Mouse (Mus musculus): ENCODE measurements around the gene Dtx3l. TPM values are rescaled to one million over a fixed set of nuclear protein-coding genes. Genes with fewer than 3 reads are reported as not detected.
"Not testable (repeated sequence)": the region's sequence is repeated elsewhere in the genome, so short reads cannot be mapped to it uniquely, and the experiment has no call there.

Gene Dtx3l
- polyA plus RNA-seq, 1 experiment from 2014 or later, result 6.2 TPM

- ATAC-seq (no peak), DNase-seq (ENCODE audit: low spot score) (no peak)
- TF ChIP-seq EP300 (IDR thresholded peaks at IDR 0.05), result no peak
- no peak for TF ChIP-seq CTCF (IDR thresholded peaks at IDR 0.05)
- WGBS, result 70% methylated on average over 6 of the region's 6 CpGs
- Histone ChIP-seq H3K4me2 (replicated peaks; ENCODE audit: low read depth, low read length) (no peak overlapping the region), H3K9ac (replicated peaks; ENCODE audit: low read depth) (no peak overlapping the region), H3K4me3 (ENCODE audit: low read depth, low read length) (no peak overlapping the region), H3K9me3 (ENCODE audit: low read length) (no peaks in the 10 kb centered on the region), H3K27me3 (replicated peaks; ENCODE audit: insufficient read depth, low read length) (no peaks in the 10 kb centered on the region), H3K36me3 (ENCODE audit: insufficient read depth, low read length) (no peaks in the 10 kb centered on the region), H3K27ac (ENCODE audit: low read length) (no peak overlapping the region), H3K4me1 (ENCODE audit: insufficient read depth, low read depth, low read length) (no peaks in the 10 kb centered on the region)
Measured at GRCm38 (mm10) chr16:35905819-35906485, 33.0 kb downstream of the Dtx3l start.

- WGBS, result 68% methylated on average over 3 of the region's 3 CpGs
Measured at GRCm38 (mm10) chr16:35905355-35905754, 33.6 kb downstream of the Dtx3l start.

DNA sequence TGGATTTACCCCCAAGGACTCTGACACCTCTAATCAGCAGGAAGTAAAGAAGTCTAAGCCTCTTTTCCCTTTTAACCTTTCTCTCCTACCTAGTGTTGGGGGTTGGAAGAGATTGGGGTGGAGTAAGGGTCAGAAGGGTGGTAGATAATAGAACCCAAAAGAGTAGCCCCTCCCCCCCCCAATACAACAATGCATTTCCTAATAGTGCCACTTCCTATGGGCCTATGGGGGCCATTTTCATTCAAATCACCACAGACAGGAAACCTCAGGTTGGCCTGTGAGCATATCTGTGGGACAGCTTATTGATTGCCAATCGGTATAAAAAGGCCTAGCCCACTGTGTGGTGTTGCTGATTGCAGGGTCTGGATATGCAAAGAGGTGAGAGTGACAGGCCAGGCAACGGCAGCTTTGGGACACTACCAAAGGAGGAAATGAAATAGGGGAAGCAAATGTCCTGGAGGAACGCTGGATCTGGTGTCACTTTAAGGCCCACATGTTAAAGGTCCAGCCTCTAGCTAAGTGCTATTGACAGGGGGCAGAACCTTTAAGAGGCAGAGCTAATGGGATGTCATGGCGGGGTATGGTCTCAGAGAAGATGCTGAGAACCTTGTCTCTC is 34.7 kb downstream of the Dtx3l start:
- no peak for ATAC-seq
- Histone ChIP-seq H3K9ac (replicated peaks; ENCODE audit: low read depth) (no peak overlapping the region), H3K4me2 (replicated peaks; ENCODE audit: low read depth, low read length) (no peak overlapping the region), H3K4me3 (ENCODE audit: low read depth, low read length) (no peak overlapping the region), H3K27ac (ENCODE audit: low read length) (no peak overlapping the region), H3K36me3 (ENCODE audit: insufficient read depth, low read length) (no peaks in the 10 kb centered on the region), H3K9me3 (ENCODE audit: low read length) (no peaks in the 10 kb centered on the region), H3K27me3 (replicated peaks; ENCODE audit: insufficient read depth, low read length) (no peaks in the 10 kb centered on the region), H3K4me1 (ENCODE audit: insufficient read depth, low read depth, low read length) (no peaks in the 10 kb centered on the region)
- DNase-seq (ENCODE audit: low spot score), result no peak
- 68% methylated on average over 4 of the region's 4 CpGs for WGBS
- no peak for TF ChIP-seq EP300 (IDR thresholded peaks at IDR 0.05)
- TF ChIP-seq CTCF (IDR thresholded peaks at IDR 0.05), result no peak

More at GRCm38 (mm10) chr16:35905355-35905754, 33.6 kb downstream of the Dtx3l start:
- no peak overlapping the region for H3K27ac ChIP-seq (ENCODE audit: low read length)
- no peaks in the 10 kb centered on the region for H3K36me3 ChIP-seq (ENCODE audit: insufficient read depth, low read length)
- DNase-seq (ENCODE audit: low spot score) (no peak), ATAC-seq (no peak)
- H3K4me1 ChIP-seq (ENCODE audit: insufficient read depth, low read depth, low read length), result no peaks in the 10 kb centered on the region
- H3K4me3 ChIP-seq (ENCODE audit: low read depth, low read length), result no peak overlapping the region
- H3K9ac ChIP-seq (replicated peaks; ENCODE audit: low read depth), result no peak overlapping the region
- no peaks in the 10 kb centered on the region for H3K9me3 ChIP-seq (ENCODE audit: low read length)
- no peak for TF ChIP-seq EP300 (IDR thresholded peaks at IDR 0.05)
- TF ChIP-seq CTCF (IDR thresholded peaks at IDR 0.05), result no peak
- H3K27me3 ChIP-seq (replicated peaks; ENCODE audit: insufficient read depth, low read length), result no peaks in the 10 kb centered on the region
- H3K4me2 ChIP-seq (replicated peaks; ENCODE audit: low read depth, low read length), result no peak overlapping the region

- no peak for ATAC-seq
- H3K4me1 ChIP-seq (ENCODE audit: insufficient read depth, low read depth, low read length), result no peaks in the 10 kb centered on the region
- 88% methylated on average over 6 of the region's 6 CpGs for WGBS
Measured at GRCm38 (mm10) chr16:35903014-35903640, 35.8 kb downstream of the Dtx3l start.

DNA sequence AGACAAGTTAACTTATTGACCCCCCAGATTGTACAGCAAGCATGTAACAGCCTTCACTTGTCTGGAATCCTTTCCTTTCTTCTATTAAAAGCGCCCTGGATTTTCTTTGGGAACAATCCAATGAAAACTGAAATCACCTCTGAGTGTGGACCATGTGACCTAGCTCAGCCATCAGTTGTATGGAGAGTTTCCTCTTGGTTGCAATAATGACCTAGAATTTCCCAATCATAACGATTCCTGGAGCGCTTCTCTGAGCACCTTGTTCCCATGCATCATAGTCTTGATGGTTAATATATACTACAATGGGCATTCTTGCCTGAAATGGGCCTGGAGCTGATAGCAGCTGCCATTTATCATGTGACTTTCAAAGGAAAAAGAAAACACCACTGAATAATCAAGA is 38.4 kb downstream of the Dtx3l start:
- Histone ChIP-seq H3K4me1 (ENCODE audit: insufficient read depth, low read depth, low read length) (no peaks in the 10 kb centered on the region), H3K9ac (replicated peaks; ENCODE audit: low read depth) (no peak overlapping the region), H3K27ac (ENCODE audit: low read length) (no peak overlapping the region), H3K9me3 (ENCODE audit: low read length) (no peaks in the 10 kb centered on the region), H3K36me3 (ENCODE audit: insufficient read depth, low read length) (no peaks in the 10 kb centered on the region), H3K4me3 (ENCODE audit: low read depth, low read length) (no peak overlapping the region), H3K27me3 (replicated peaks; ENCODE audit: insufficient read depth, low read length) (no peaks in the 10 kb centered on the region), H3K4me2 (replicated peaks; ENCODE audit: low read depth, low read length) (no peak overlapping the region)
- 72% methylated on average over 3 of the region's 3 CpGs for WGBS
- TF ChIP-seq CTCF (IDR thresholded peaks at IDR 0.05) (no peak), EP300 (IDR thresholded peaks at IDR 0.05) (no peak)
- ATAC-seq (no peak), DNase-seq (ENCODE audit: low spot score) (no peak)

More at GRCm38 (mm10) chr16:35903014-35903640, 35.8 kb downstream of the Dtx3l start:
- Histone ChIP-seq H3K4me3 (ENCODE audit: low read depth, low read length) (no peak overlapping the region), H3K27ac (ENCODE audit: low read length) (no peak overlapping the region), H3K9me3 (ENCODE audit: low read length) (no peaks in the 10 kb centered on the region), H3K9ac (replicated peaks; ENCODE audit: low read depth) (no peak overlapping the region), H3K27me3 (replicated peaks; ENCODE audit: insufficient read depth, low read length) (no peaks in the 10 kb centered on the region), H3K4me2 (replicated peaks; ENCODE audit: low read depth, low read length) (no peak overlapping the region), H3K36me3 (ENCODE audit: insufficient read depth, low read length) (no peaks in the 10 kb centered on the region)
- no peak for DNase-seq (ENCODE audit: low spot score)
- TF ChIP-seq CTCF (IDR thresholded peaks at IDR 0.05) (no peak), EP300 (IDR thresholded peaks at IDR 0.05) (no peak)

- ATAC-seq (no peak), DNase-seq (ENCODE audit: low spot score) (no peak)
- WGBS, result 50% methylated on average over 6 of the region's 6 CpGs
- Histone ChIP-seq H3K27me3 (replicated peaks; ENCODE audit: insufficient read depth, low read length) (no peaks in the 10 kb centered on the region), H3K36me3 (ENCODE audit: insufficient read depth, low read length) (no peaks in the 10 kb centered on the region), H3K9me3 (ENCODE audit: low read length) (no peaks in the 10 kb centered on the region), H3K4me1 (ENCODE audit: insufficient read depth, low read depth, low read length) (no peaks in the 10 kb centered on the region), H3K4me3 (ENCODE audit: low read depth, low read length) (no peak overlapping the region), H3K27ac (ENCODE audit: low read length) (no peak overlapping the region), H3K9ac (replicated peaks; ENCODE audit: low read depth) (no peak overlapping the region), H3K4me2 (replicated peaks; ENCODE audit: low read depth, low read length) (no peak overlapping the region)
- no peak for TF ChIP-seq CTCF (IDR thresholded peaks at IDR 0.05)
- no peak for TF ChIP-seq EP300 (IDR thresholded peaks at IDR 0.05)
Measured at GRCm38 (mm10) chr16:35894997-35895396, 44.0 kb downstream of the Dtx3l start.

DNA sequence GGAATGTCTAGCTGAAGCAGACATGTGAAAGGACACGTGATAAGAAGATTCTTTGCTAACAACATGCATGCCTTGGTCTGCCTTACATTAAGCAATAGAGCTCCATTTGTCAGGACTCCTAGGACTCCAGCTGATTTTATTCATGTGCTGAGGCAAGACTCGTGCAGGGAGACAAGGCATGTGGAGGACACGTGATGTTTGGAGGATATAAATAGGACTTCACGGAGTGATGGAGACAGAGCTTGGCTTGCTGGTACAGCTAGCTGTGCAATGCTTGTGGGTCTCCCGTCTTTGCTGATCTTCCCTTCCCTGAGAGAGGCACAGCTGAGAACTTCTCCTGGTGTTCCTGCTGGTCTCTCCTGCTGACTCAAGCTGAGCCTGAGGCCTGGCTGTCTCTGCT is 47.3 kb downstream of the Dtx3l start:
- H3K9ac ChIP-seq (replicated peaks; ENCODE audit: low read depth); H3K27ac ChIP-seq (ENCODE audit: low read length); H3K4me2 ChIP-seq (replicated peaks; ENCODE audit: low read depth, low read length); H3K4me1 ChIP-seq (ENCODE audit: insufficient read depth, low read depth, low read length); ATAC-seq; H3K9me3 ChIP-seq (ENCODE audit: low read length); H3K27me3 ChIP-seq (replicated peaks; ENCODE audit: insufficient read depth, low read length); H3K4me3 ChIP-seq (ENCODE audit: low read depth, low read length); H3K36me3 ChIP-seq (ENCODE audit: insufficient read depth, low read length): not testable (repeated sequence)
- WGBS, result 61% methylated on average over 5 of the region's 5 CpGs
- DNase-seq (ENCODE audit: low spot score), result peak; percentile 15
